Mouse (Mus musculus): ENCODE measurements around the gene Sstr2. TPM values are rescaled to one million over a fixed set of nuclear protein-coding genes. Genes with fewer than 3 reads are reported as not detected.
A peak's percentile ranks its signal among the peaks of the same experiment; 100 is the strongest.

The Sstr2 gene
- polyA plus RNA-seq, 1 experiment from 2014 or later, result 0.28 TPM

DNA sequence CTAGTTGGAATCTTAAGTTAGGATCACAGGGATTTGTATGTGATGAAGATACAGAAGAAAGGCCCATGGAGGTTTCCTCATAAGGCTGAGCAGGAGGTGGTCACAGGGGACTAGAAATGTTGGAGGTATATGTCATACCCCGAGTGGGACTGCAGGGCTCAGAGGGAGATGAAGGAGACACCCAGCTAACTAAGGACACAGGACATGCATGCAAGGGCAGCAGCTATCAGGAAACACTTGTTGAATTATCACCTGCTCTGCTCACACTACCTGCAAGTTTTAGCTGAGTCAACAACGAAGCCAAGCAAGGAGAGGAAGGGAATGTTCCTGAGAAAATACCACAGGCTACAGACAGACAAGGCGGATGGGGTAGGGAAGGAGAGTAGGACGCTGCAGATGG lies 48.6 kb downstream of the Sstr2 start:
- H3K27ac ChIP-seq (ENCODE audit: low read depth, low read length), result peak overlapping the region; percentile 33; the same call in 1 of the 2 replicates
- H3K36me3 ChIP-seq (ENCODE audit: control insufficient read depth, insufficient read depth, low read length), result peaks cover 50% of the 10 kb centered on the region
- no peak overlapping the region for H3K9ac ChIP-seq (ENCODE audit: low read depth, low read length)
- H3K9me3 ChIP-seq (ENCODE audit: control insufficient read depth, low read length), result no peaks in the 10 kb centered on the region
- H3K27me3 ChIP-seq (ENCODE audit: control insufficient read depth, insufficient read depth, low read length), result no peaks in the 10 kb centered on the region
- peaks cover 16% of the 10 kb centered on the region; the same call in 1 of the 2 replicates for H3K4me1 ChIP-seq (ENCODE audit: control insufficient read depth, insufficient read depth, low read length)
- H3K4me3 ChIP-seq (ENCODE audit: low read length), result no peak overlapping the region
- no peak overlapping the region for H3K4me2 ChIP-seq (replicated peaks; ENCODE audit: low read depth, low read length)
- 81% methylated on average over 4 of the region's 4 CpGs for WGBS
- ATAC-seq (ENCODE audit: low FRiP score, low TSS enrichment), result no peak

DNA sequence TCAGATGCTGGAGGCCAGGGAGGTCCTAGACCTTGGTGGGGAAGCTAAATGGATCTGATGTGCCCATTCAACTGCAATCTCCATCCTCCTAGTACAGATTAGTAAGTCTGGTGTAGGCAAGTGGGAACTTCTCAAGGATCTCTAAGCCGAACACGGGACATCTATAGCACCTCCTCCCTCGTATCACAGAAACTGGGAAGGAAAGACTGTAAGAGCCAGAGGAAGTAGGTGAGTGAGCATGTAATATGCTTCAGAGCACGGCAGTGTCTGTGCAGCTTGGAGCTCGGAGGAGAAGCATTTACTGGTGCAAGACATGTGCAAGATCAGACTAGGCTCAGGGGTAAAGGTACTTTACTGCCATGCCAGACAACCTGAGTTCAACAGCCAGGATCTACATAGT lies 49.7 kb downstream of the Sstr2 start:
- WGBS, result 78% methylated on average over 5 of the region's 5 CpGs
- H3K9ac ChIP-seq (ENCODE audit: low read depth, low read length), result no peak overlapping the region
- peaks cover 16% of the 10 kb centered on the region; the same call in 1 of the 2 replicates for H3K4me1 ChIP-seq (ENCODE audit: control insufficient read depth, insufficient read depth, low read length)
- ATAC-seq (ENCODE audit: low FRiP score, low TSS enrichment), result no peak
- H3K4me2 ChIP-seq (replicated peaks; ENCODE audit: low read depth, low read length), result no peak overlapping the region
- H3K36me3 ChIP-seq (ENCODE audit: control insufficient read depth, insufficient read depth, low read length), result peaks cover 48% of the 10 kb centered on the region
- H3K4me3 ChIP-seq (ENCODE audit: low read length), result no peak overlapping the region
- H3K27ac ChIP-seq (ENCODE audit: low read depth, low read length), result no peak overlapping the region
- H3K9me3 ChIP-seq (ENCODE audit: control insufficient read depth, low read length), result no peaks in the 10 kb centered on the region
- H3K27me3 ChIP-seq (ENCODE audit: control insufficient read depth, insufficient read depth, low read length), result no peaks in the 10 kb centered on the region

DNA sequence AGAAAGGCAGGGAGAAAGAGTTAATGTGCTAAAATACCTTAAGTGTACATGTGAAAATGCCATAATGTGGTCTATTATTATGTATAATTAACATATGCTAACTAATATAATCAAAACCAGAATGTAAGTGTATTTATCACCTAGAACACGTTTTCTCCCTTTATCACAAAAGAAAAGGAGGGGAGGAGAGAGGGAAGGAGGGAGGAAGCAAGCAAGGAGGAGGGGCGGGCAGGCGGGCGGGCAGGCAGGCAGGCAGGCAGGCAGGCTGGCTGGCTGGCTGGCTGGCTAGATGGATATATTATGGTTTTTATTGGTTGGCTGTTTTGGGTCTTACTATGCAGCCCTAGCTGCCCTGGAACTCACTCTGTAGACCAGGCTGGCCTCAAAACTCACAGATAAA lies 50.6 kb downstream of the Sstr2 start:
- no peaks in the 10 kb centered on the region for H3K27me3 ChIP-seq (ENCODE audit: control insufficient read depth, insufficient read depth, low read length)
- no peak overlapping the region for H3K27ac ChIP-seq (ENCODE audit: low read depth, low read length)
- no peak overlapping the region for H3K9ac ChIP-seq (ENCODE audit: low read depth, low read length)
- H3K4me1 ChIP-seq (ENCODE audit: control insufficient read depth, insufficient read depth, low read length), result peaks cover 16% of the 10 kb centered on the region; the same call in 1 of the 2 replicates
- H3K36me3 ChIP-seq (ENCODE audit: control insufficient read depth, insufficient read depth, low read length), result peaks cover 44% of the 10 kb centered on the region
- ATAC-seq (ENCODE audit: low FRiP score, low TSS enrichment), result no peak
- WGBS, result 73% methylated on average over 4 of the region's 4 CpGs
- H3K4me3 ChIP-seq (ENCODE audit: low read length), result no peak overlapping the region
- no peak overlapping the region for H3K4me2 ChIP-seq (replicated peaks; ENCODE audit: low read depth, low read length)
- no peaks in the 10 kb centered on the region for H3K9me3 ChIP-seq (ENCODE audit: control insufficient read depth, low read length)

DNA sequence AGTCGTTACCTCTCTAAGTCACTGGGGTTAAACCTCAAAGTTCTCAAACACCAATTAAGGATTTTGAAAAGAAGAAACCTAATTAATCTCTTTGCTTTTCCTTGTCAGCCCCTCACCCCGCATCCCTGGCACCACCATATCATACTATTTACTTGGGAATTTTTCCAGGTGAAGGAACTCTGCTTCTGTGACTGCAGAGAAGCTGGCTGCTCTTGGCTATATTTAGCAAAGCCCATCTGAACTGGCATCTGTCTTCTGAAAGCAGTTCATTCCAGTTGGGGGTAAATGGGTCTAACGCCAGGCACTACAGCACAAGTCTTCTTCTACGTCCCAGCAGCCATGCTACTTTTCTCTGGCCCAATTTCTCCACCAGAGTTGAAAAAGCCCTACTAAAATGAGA lies 54.5 kb downstream of the Sstr2 start:
- Histone ChIP-seq H3K36me3 (ENCODE audit: control insufficient read depth, insufficient read depth, low read length) (peaks cover 48% of the 10 kb centered on the region), H3K27ac (ENCODE audit: low read depth, low read length) (no peak overlapping the region), H3K9ac (ENCODE audit: low read depth, low read length) (no peak overlapping the region), H3K27me3 (ENCODE audit: control insufficient read depth, insufficient read depth, low read length) (no peaks in the 10 kb centered on the region), H3K9me3 (ENCODE audit: control insufficient read depth, low read length) (no peaks in the 10 kb centered on the region), H3K4me1 (ENCODE audit: control insufficient read depth, insufficient read depth, low read length) (no peaks in the 10 kb centered on the region), H3K4me3 (ENCODE audit: low read length) (no peak overlapping the region), H3K4me2 (replicated peaks; ENCODE audit: low read depth, low read length) (no peak overlapping the region)
- 96% methylated on average over 4 of the region's 4 CpGs for WGBS
- ATAC-seq (ENCODE audit: low FRiP score, low TSS enrichment), result no peak

DNA sequence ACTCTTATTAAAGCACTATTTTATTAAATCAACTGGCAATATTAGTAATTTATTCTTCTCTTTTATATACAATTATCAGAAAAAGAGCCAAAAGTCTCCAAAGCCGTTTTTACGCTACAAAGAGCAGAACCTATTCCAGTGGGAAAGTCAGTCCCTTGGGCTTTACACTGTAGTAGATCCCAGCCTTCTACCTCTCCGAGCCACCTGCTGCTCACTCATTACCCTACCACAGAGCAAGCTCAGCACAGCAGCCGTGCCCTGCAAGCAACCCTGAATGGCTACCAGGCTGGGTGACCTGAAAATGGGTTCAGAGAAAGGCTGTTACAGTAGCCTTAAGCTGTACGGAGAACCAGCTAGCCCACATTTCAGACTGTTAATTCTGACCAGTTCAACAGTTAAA lies 55.5 kb downstream of the Sstr2 start:
- peaks cover 41% of the 10 kb centered on the region for H3K36me3 ChIP-seq (ENCODE audit: control insufficient read depth, insufficient read depth, low read length)
- 92% methylated on average over 5 of the region's 5 CpGs for WGBS
- no peak overlapping the region for H3K4me3 ChIP-seq (ENCODE audit: low read length)

More for the DNA sequence above, 55.5 kb downstream of the Sstr2 start:
- ATAC-seq (ENCODE audit: low FRiP score, low TSS enrichment), result no peak
- Histone ChIP-seq H3K4me1 (ENCODE audit: control insufficient read depth, insufficient read depth, low read length) (0 out of 2 replicates have a peak, but pooled peaks cover 3% of the 10 kb centered on the region), H3K9ac (ENCODE audit: low read depth, low read length) (no peak overlapping the region), H3K9me3 (ENCODE audit: control insufficient read depth, low read length) (no peaks in the 10 kb centered on the region), H3K27ac (ENCODE audit: low read depth, low read length) (no peak overlapping the region), H3K4me2 (replicated peaks; ENCODE audit: low read depth, low read length) (no peak overlapping the region), H3K27me3 (ENCODE audit: control insufficient read depth, insufficient read depth, low read length) (no peaks in the 10 kb centered on the region)

Other genes starting within 250 kb of the Sstr2 start
- gene Cog1, start 29.8 kb downstream of the Sstr2 start, polyA plus RNA-seq (2014; fragmentation: Nextera tagmentation; extraction: Ambion mirVana), result 16.6 and 29.3 TPM in 2 replicates
- 11.3 and 16.4 TPM in 2 replicates for gene Slc39a11, start 30.7 kb downstream of the Sstr2 start, polyA plus RNA-seq (2014; fragmentation: Nextera tagmentation; extraction: Ambion mirVana)
- 49.7 and 49.8 TPM in 2 replicates for gene Fam104a, start 64.8 kb downstream of the Sstr2 start, polyA plus RNA-seq (2014; fragmentation: Nextera tagmentation; extraction: Ambion mirVana)
- gene D11Wsu47e, start 65.1 kb downstream of the Sstr2 start, polyA plus RNA-seq (2014; fragmentation: Nextera tagmentation; extraction: Ambion mirVana), result 20.5 and 29.7 TPM in 2 replicates
- gene Cpsf4l, start 90.7 kb downstream of the Sstr2 start, polyA plus RNA-seq (2014; fragmentation: Nextera tagmentation; extraction: Ambion mirVana), result 0.90 and 1.4 TPM in 2 replicates
- gene Cdc42ep4, start 132.5 kb downstream of the Sstr2 start, polyA plus RNA-seq (2014; fragmentation: Nextera tagmentation; extraction: Ambion mirVana), result 36.0 and 45.4 TPM in 2 replicates